Mouse (Mus musculus): Measurements from ENCODE around the gene Sptbn1.

Gene Sptbn1

DNA sequence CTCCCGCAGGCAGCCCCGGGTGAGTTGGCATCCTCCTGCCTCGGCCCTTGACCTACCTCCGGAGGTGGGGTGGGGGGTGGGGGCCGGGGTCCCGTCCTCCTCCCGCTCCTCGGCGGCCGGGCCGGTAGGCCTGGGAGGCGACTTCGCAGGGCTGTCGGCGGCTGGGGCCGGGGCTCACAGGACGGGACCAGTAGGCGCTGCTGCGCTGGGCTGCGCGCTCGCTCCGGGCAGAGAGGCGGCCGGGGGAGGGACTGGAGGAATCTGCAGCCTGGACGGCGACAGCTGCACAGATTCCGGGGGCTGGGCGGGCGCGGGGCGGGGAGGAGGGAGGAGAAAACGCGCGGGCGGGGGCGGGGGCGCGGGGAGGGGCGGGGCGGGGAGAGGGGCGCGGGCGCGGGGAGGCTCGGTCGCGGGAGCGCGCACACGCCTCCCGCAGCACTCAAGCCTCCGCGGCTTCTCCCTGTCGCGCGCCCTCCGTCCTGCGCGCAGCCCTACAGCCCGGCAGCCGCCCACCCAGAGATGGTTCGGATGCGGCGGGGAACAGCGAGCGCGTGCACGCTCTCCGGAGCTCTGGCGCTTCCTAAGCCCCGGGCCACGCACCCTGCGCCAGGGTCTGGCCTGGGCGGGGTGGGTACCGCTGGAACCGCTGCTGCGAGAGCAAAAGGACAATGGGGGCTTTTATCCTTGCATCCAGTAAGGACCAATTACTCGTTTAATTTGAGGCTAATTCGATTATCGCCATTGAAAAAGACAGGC is at the start of gene Sptbn1:
Gene Sptbn1, minus strand, starts transcription at position 284 of the 756 bp plus-strand sequence.
- DNase-seq (ENCODE audit: low spot score in 2 of 2) = peak; percentile 59 to 74

GRCm38 (mm10) chr11:30294279-30294678 is 26.3 kb upstream of the Sptbn1 start:
- DNase-seq (ENCODE audit: low spot score in 2 of 2) = no peak

DNA sequence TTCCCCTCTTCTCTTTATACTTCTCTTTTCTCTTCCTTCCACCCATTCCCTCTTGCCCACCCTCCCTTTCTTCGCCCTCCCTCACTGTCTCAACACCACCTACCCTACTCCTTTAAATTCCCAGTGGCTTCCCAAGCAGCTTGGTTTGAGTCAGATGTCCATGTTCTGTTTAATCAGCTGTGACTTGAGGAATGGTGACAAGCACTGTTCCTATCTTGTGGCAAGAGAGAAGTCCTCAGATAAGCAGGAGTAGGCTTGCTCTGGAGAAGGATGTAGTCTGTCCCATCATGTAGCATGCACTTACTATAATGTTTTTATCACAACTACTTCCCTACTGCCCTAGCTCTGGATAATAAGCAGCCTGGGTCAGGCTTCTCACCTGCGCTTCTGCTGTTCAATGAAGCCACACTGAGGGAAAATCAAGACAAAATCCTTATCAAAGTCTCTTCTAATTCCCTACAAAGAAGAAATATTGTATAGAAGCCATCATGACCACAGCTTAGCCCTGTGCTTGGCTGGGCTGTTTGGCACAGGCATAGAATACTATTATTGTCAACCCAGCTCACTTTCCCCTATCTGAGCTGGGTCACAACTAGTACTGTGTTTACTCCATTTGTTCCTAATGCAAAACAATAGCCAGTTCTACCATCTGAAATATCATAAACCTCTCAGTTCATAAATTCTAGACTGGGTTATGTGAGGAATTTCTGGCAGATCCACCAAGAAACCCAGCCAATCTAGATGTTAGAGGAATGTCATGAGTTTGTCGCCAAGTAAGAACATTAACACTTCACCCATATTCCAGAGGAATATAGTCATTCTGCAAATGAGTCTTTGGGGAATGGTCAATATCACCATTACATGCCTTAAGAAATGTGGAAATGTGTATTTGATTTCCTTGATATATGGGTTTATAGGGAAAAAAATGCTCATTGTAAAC is 24.5 kb upstream of the Sptbn1 start:
- DNase-seq (ENCODE audit: low spot score in 2 of 2) = no peak

- DNase-seq (ENCODE audit: low spot score in 2 of 2) = no peak
Measured at GRCm38 (mm10) chr11:30291155-30291554, 23.2 kb upstream of the Sptbn1 start.

- no peak for DNase-seq (ENCODE audit: low spot score in 2 of 2)
Measured at GRCm38 (mm10) chr11:30289470-30290431, 21.8 kb upstream of the Sptbn1 start.

DNA sequence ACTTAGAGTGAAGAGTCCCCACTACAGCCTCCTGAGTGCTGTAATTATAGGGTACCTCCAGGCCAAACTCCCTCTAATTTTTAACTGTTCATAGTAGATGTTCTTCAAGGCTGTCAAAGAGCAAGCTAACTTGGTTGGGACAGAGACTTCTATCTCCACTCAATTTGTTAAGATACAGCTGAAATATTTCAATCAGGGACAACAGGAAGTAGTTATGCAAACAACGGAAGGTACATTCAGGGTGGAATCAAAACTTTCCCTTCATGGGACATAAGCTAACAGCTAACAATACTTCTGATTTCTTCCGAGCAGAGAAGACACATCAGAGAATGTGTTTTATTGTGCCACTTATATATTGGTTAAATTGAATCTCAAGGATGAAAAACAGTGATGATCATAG is 20.1 kb upstream of the Sptbn1 start:
- DNase-seq (ENCODE audit: low spot score in 2 of 2) = no peak

DNA sequence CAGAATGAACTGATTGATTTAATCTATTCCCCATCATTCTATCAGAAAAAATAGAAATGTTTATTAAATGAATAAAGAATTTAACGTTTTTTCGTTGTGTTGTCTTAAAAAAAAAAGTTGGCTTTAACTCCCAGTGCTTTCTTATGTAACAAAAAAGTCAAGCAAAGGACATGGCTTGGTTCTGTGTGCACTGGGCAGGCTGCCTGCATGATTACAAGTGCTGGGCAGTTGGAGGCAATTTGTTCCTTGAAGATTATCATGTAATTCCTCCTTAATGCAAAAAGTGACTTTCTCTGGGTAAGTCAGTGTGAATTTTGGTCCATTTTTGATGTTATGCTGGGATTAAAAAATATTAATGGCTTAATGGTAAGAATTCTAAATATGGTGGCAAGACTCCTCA is 15.7 kb upstream of the Sptbn1 start:
- DNase-seq (ENCODE audit: low spot score in 2 of 2) = no peak

DNA sequence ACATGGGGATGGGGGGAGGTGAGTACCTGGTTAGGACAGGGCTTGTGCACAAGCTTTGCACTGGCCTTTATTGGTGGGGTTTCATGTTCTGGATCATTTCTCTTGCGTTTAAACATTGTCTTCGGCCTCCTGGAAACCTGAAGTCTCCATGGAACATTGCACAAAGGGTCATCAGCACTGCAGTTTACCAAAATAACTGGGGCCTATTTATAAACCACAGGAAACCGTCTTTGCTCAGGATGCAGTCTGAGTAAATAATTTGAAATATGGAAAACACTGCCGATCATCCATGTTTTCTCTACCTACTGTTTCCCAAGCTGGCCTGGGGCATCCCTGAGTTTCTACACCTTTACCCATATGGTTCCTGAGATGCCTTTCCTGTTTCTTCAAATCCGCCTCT is 13.1 kb upstream of the Sptbn1 start:
- DNase-seq (ENCODE audit: low spot score in 2 of 2) = no peak

- DNase-seq (ENCODE audit: low spot score in 2 of 2) = no peak
Measured at GRCm38 (mm10) chr11:30279278-30279677, 11.3 kb upstream of the Sptbn1 start.

DNA sequence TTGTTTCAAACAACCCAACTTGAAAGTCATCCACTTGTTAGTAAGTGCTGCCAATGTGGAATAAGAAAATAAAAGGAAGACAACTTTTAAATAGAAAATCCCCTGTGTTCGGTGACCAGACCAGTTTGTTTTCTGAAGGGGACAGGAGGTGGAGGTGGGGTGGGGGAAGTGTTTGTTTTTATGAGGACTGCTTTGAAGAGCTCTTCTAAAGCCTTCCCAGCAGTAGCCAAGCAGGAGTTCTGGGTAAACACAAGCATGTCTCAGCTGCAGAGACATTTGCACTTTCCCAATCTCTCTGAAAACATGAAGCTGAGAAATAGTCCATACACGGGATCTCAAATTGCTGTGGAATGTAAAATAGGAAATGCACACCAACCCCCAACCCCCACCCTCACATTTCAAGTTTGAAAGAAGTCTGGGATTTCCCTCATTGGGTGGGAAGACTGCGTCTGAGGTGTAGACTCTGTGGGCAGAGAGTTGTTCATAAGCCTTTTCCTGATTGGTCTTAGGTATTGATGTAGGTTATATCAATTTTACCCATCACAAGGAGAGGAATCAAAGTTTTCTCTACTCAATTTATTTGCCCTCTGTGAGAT is 7.6 kb upstream of the Sptbn1 start:
- DNase-seq (ENCODE audit: low spot score in 2 of 2) = no peak

- DNase-seq (ENCODE audit: low spot score in 2 of 2) = no peak
Measured at GRCm38 (mm10) chr11:30269524-30269923, 1.5 kb upstream of the Sptbn1 start.

- no peak for DNase-seq (ENCODE audit: low spot score in 2 of 2)
Measured at GRCm38 (mm10) chr11:30268648-30269375, 837 bp upstream of the Sptbn1 start.

- peak; percentile 37 to 44 for DNase-seq (ENCODE audit: low spot score in 2 of 2)
Measured at GRCm38 (mm10) chr11:30267036-30267891, 711 bp downstream of the Sptbn1 start.

DNA sequence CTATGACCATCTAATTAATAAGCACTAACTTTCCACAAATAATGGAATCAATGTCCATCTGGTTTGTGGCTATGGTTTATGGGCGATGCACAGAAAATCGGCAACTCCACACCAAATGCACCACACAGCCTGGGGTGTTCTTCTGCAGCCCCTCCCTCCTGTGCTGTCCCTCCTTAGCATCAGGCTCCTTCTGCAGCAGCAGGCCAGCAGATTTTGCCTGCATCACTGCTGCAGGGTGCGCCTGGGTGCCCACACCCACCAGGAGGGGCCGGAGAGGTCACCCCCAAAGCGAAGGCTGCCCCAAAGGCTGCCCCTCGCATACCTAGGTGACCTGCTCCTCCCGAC is 1.3 kb downstream of the Sptbn1 start:
- DNase-seq (ENCODE audit: low spot score in 2 of 2) = no peak

DNA sequence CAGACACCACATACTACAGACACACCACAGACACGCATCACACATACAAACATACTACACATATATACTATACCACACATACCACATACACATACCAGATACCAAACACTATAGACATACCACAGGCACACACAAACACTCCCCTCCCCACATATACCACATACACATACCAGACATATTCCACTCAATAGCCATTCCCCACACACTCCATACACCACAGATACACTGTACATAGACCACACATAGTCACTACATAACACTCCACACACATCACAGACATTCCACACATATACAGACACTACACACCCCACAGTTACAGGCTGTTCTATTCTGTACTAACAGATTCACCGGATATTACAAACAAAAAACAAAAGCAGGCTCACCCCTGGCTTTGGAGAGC is 2.3 kb downstream of the Sptbn1 start:
- no peak for DNase-seq (ENCODE audit: low spot score in 2 of 2)

- DNase-seq (ENCODE audit: low spot score in 2 of 2) = no peak
Measured at GRCm38 (mm10) chr11:30263627-30264026, 4.3 kb downstream of the Sptbn1 start.

DNA sequence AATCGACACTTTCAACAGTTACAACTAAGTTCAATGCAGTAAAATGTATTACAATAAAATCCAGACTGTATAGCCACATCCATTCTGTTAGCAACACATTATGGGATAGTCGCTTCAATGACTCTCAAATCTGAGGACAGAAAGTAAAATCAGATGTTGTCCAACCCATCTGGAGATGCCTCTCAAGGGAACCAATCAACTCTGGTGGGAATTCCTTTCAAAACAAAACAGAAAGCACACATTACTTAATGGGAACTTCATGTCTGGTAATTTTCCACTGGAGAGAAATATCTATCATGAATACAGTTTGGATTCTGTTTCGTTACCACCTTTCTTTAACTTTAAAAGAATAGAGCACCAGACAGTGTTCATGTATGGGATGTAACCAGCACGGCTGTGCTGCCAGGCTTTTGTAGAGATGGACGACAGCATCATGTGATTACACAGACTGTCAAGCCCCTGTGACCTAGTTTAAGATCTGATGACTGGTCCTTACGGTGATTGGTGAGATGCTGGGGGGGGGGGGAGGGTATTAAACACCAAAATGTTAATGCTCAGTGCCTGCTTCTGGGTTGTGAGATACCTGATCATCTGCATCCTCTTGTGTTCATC is 9.1 kb downstream of the Sptbn1 start:
- no peak for DNase-seq (ENCODE audit: low spot score in 2 of 2)

GRCm38 (mm10) chr11:30257812-30258211 is 10.2 kb downstream of the Sptbn1 start:
- DNase-seq (ENCODE audit: low spot score in 2 of 2) = no peak

DNA sequence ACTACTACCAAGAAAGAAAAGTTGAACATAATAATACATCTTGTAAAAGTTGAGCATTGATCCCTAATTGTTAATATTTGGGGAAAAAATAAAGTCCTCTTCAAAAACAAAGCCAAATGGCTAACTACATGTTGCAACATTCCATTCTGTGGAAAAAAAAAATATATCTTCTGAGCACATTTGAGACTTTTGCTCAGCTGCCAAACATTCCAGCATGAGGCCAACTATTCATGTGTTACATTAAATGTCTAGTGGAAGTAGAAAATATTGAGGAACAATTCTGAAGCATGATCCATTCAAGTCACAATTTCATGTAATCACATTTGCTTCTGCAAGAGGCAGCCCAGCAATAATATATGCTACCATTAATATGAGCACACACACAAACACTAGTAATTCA is 10.9 kb downstream of the Sptbn1 start:
- no peak for DNase-seq (ENCODE audit: low spot score in 2 of 2)
